Mouse (Mus musculus) B cell, adult (primary cell): Measurements from ENCODE around the gene Tpst1. TPM values are rescaled to one million over a fixed set of nuclear protein-coding genes. Genes with fewer than 3 reads are reported as not detected.

ENCODE experiments used
- total RNA-seq: library from RNA; stranded (reverse); gene quantifications from 4 replicates; pipeline ENCODE4 v1.2.4, GENCODE M21; 2023; ENCODE audit not compliant: inconsistent age

The Tpst1 gene
- 35.5 to 43.0 TPM (median 39.8 TPM) in 4 replicates for total RNA-seq

GRCm38 (mm10) chr5:130073026-130073425 lies at the start of gene Tpst1:
TSS of gene Tpst1 (plus strand) at chr5:130073326.

DNA sequence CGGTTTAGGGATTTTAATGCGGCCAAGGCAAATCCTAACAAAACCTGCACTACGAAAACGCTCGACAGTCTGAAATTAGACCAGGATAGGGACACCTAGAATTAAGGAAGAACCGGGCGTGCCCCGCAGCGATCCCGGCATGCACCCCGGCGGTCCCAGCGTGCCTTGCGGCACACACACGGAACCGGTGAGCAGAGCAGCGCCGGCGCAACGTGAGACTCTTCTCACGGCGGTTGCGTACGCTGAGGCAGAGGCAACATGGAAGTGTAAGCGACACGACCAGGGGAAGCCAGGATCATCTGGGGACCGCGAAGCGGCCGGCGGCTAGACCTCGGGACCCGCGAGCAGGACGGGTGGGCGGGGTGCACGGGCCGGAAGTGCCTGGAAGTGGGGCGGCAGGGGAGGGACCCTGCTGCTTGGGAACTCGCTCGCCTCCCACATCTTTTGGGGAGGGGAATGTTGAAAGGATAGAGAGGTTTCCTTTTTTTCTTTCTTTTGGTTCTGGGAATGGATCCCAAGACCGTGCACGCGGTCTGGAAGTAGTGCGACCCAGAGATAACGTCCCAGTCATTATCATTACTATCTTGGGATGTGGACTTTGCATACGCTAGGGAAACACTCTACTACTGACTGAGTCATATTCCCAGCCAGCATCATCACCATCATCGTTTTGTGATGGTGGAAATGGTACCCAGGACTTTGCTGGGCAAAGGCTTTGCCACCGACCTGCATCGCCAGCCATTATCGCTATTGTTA lies 43.8 kb upstream of the Tpst1 start, which contains the start of the genes Asl and Crcp:
Gene Asl, minus strand, starts transcription at position 106 of the 756 bp plus-strand sequence.
Gene Crcp, plus strand, starts transcription at position 149 of the 756 bp plus-strand sequence.

DNA sequence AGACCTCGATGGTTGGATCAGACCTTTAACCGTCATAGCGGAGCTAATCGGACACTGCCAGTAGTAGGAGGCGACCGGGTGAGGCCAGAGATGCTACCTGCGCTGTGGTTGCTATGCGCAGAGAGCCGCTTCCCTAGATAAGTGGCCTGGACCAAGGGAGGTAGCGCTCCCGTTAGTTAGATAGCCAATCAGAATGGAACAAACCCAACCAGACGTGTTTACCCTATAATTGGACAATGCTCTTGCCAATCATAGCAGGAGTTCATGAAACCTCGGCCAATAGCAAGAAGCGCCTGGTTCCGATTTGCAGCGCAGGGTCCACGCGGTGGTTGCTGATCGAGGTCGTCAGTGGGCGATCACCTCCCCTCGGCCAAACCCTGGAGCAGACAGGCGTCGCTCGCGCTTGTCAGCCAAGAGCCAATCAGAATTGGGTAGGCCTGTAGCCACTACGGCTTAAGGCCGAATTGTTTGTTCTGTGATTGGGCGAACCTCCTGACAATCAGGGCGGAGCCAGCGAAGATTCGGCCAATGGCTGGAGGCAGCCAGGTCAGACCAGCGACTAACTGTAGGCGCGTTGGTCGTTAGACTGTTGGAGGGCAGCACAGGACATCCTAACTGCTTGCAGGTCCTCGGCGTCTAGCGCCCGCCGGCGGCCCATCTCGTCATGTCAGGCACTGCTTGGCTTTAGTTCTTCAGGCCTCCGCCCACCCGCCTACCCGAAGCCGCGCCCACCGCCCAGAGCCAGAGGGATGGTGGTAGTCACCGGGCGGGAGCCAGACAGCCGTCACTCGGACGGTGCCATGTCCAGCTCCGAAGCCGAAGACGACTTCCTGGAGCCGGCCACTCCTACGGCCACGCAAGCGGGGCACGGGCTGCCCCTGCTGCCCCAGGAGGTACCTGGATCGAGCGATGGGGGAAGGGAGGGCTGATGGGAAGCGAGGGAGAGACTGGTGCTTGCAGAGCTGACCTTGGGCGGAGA lies 71.5 kb downstream of the Tpst1 start, which contains the start of gene Kctd7:
Gene Kctd7, plus strand, starts transcription at position 528 of the 979 bp plus-strand sequence.

GRCm38 (mm10) chr5:130171423-130171954 lies 98.4 kb downstream of the Tpst1 start, which contains the start of gene Rabgef1:
TSS of gene Rabgef1 (plus strand) at chr5:130171798.

Other genes with a start within 250 kb of the Tpst1 start
- 8.9 to 19.3 TPM (median 13.0 TPM) in 4 replicates for gene Sumf2, start 226.3 kb upstream of the Tpst1 start, total RNA-seq
- gene Chchd2, start 185.9 kb upstream of the Tpst1 start, total RNA-seq = 131 to 185 TPM (median 145 TPM) in 4 replicates
- 1.2 to 4.6 TPM (median 1.8 TPM) in 4 replicates for gene Zbed5, start 177.6 kb upstream of the Tpst1 start, total RNA-seq
- gene Phkg1, start 174.8 kb upstream of the Tpst1 start, total RNA-seq = 0.21 to 1.1 TPM (median 0.57 TPM) in 3 of 4 replicates, not detected in the other
- 1.0 to 2.0 TPM (median 1.5 TPM) in 4 replicates for gene Nupr1l, start 164.8 kb upstream of the Tpst1 start, total RNA-seq
- 9.9 to 12.8 TPM (median 10.9 TPM) in 4 replicates for gene Vkorc1l1, start 131.4 kb upstream of the Tpst1 start, total RNA-seq
- gene Gusb, start 70.3 kb upstream of the Tpst1 start, total RNA-seq = 31.0 to 36.7 TPM (median 34.3 TPM) in 4 replicates
- gene Asl, start 44.1 kb upstream of the Tpst1 start, total RNA-seq = 12.5 to 16.6 TPM (median 15.1 TPM) in 4 replicates
- 19.9 to 27.9 TPM (median 25.3 TPM) in 4 replicates for gene Crcp, start 44.0 kb upstream of the Tpst1 start, total RNA-seq
- 2.4 to 3.7 TPM (median 2.7 TPM) in 4 replicates for gene Kctd7, start 71.5 kb downstream of the Tpst1 start, total RNA-seq
- gene Rabgef1, start 98.5 kb downstream of the Tpst1 start, total RNA-seq = 62.8 to 78.3 TPM (median 67.8 TPM) in 4 replicates
- 58.9 to 75.6 TPM (median 64.7 TPM) in 4 replicates for gene Tmem248, start 143.8 kb downstream of the Tpst1 start, total RNA-seq
- 98.6 to 108 TPM (median 104 TPM) in 4 replicates for gene Sbds, start 182.2 kb downstream of the Tpst1 start, total RNA-seq
- 27.6 to 30.3 TPM (median 28.5 TPM) in 4 replicates for gene Tyw1, start 182.3 kb downstream of the Tpst1 start, total RNA-seq